Mouse (Mus musculus) limb, embryonic 14.5 days (tissue): ENCODE data around the gene Gm28372. TPM values are rescaled to one million over a fixed set of nuclear protein-coding genes. Genes with fewer than 3 reads are reported as not detected.

Experiments
- ATAC-seq: fragments of 200-750 bp; cut with Nextera tagmentation; 2 replicates; pipeline ENCODE4 v1.8.0; 2017; ENCODE audit warnings: low read depth, moderate number of reproducible peaks, moderate TSS enrichment; ENCODE audit not compliant: low FRiP score
- DNase-seq: peaks from one replicate; pipeline ENCODE4 v3.0.0-alpha.2; 2015; ENCODE audit warnings: low spot score
- H3K27ac ChIP-seq: fragments of 300-500 bp; sonication (generic); replicated peaks from 2 replicates; pipeline ENCODE4 v1.5.1; 2014; ENCODE audit warnings: low read depth, mild to moderate bottlenecking, low read length, moderate library complexity, mixed read lengths
- H3K27me3 ChIP-seq: fragments of 300-500 bp; sonication (generic); 2 replicates; pipeline ENCODE4 v1.6.1; 2014; ENCODE audit warnings: low read length, mixed read lengths; ENCODE audit not compliant: control insufficient read depth, insufficient read depth
- H3K36me3 ChIP-seq: fragments of 300-500 bp; sonication (generic); 2 replicates; pipeline ENCODE4 v1.6.1; 2014; ENCODE audit warnings: mild to moderate bottlenecking, low read length, moderate library complexity, mixed read lengths; ENCODE audit not compliant: control insufficient read depth, insufficient read depth
- H3K4me1 ChIP-seq: fragments of 300-500 bp; sonication (generic); 2 replicates; pipeline ENCODE4 v1.6.1; 2014; ENCODE audit warnings: antibody characterized with exemption, low read length, mixed read lengths; ENCODE audit not compliant: control insufficient read depth, insufficient read depth
- H3K4me2 ChIP-seq: fragments of 300-500 bp; sonication (generic); replicated peaks from 2 replicates; pipeline ENCODE4 v1.6.1; 2014; ENCODE audit warnings: low read depth, mild to moderate bottlenecking, low read length, moderate library complexity; ENCODE audit not compliant: severe bottlenecking
- H3K4me3 ChIP-seq: fragments of 300-500 bp; sonication (generic); replicated peaks from 2 replicates; pipeline ENCODE4 v1.5.1; 2014; ENCODE audit warnings: low read length
- H3K9ac ChIP-seq: fragments of 300-500 bp; sonication (generic); 2 replicates; pipeline ENCODE4 v1.6.1; 2014; ENCODE audit warnings: mild to moderate bottlenecking, low read depth, low read length, moderate library complexity; ENCODE audit not compliant: severe bottlenecking
- H3K9me3 ChIP-seq: fragments of 300-500 bp; sonication (generic); 2 replicates; pipeline ENCODE4 v1.6.1; 2016; ENCODE audit warnings: low read length; ENCODE audit not compliant: control insufficient read depth
- POLR2A ChIP-seq: fragments of 200-500 bp; IDR thresholded peaks from 2 replicates; pipeline ENCODE4 v1.8.0; 2012; ENCODE audit warnings: inconsistent platforms, mild to moderate bottlenecking, moderate library complexity, borderline replicate concordance; ENCODE audit not compliant: insufficient read depth, insufficient read length; ENCODE audit errors: extremely low read depth
- WGBS: fragments of 180-500 bp; shearing (Covaris S2); extraction: QIAGEN DNeasy Blood & Tissue Kit; methylation state at CpG from one replicate; pipeline ENCODE4 v1.1.7; 2014; 5-methylcytosine and 5-hydroxymethylcytosine counted together
- polyA plus RNA-seq, 2 experiments: library from polyadenylated mRNA; depleted of rRNA in 1 of 2; stranded (reverse) in 1 of 2; unstranded in 1 of 2; fragments of >200 nt; fragmentation: Nextera tagmentation in 1 of 2; extraction: Ambion mirVana in 1 of 2; gene quantifications; 2 replicates each; pipeline versions ENCODE4 v1.2.1 to v1.2.3; 2012 to 2014

Gene Gm28372
- polyA plus RNA-seq, 2 experiments, result not detected

DNA sequence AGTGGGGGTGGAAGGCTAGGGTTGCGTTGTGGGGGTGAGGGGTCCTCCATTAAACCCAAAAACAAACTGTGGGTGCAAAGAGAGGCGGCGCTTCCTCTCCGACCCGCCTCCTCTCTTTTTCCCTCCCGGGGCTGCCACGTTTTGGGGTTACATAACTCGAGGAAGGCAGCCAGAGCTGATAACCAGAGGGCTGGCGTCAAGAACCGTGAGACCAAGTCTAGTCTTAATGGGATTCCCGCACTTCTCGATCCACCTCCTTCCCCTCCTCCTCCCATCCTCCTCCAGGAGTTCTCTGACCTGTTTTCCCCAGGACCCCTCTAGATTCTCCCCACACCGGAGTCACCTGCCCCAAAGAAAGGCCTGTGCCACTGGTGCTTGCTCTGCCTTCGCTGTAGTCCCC lies 6.9 kb upstream of the Gm28372 start:
- no peak for TF ChIP-seq POLR2A
- Histone ChIP-seq H3K27ac (peak overlapping the region; percentile 88), H3K9ac (peak overlapping the region; percentile 83), H3K36me3 (peaks cover 27% of the 10 kb centered on the region), H3K27me3 (no peaks in the 10 kb centered on the region), H3K4me3 (peak overlapping the region; percentile 73), H3K4me2 (peak overlapping the region; percentile 84), H3K4me1 (peaks cover 26% of the 10 kb centered on the region), H3K9me3 (no peaks in the 10 kb centered on the region)
- ATAC-seq (0 out of 2 replicates have a peak, but pooled peaks have one; percentile 12), DNase-seq (no peak)
- 15% methylated on average over 7 of the region's 14 CpGs for WGBS

DNA sequence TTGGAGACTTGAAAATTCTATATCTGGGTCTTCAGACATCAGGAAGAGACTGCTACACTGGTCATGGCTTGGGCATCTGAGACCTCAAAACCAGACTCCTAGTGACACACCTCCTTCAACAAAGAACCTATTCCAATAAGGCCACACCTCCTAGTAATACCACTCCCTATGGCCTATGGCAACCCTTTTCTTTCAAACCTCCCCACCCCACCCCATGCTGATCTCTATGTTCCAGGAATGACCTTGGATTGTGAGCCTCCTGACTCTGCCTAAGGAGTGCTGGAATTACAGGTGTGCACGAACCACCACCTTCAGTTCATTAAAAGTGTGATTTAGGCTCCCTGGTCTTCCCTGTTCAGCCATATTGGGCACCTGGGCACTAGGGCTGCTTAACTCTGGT lies 5.0 kb upstream of the Gm28372 start:
- Histone ChIP-seq H3K27ac (no peak overlapping the region), H3K4me2 (no peak overlapping the region), H3K4me3 (no peak overlapping the region), H3K9ac (no peak overlapping the region), H3K4me1 (peaks cover 26% of the 10 kb centered on the region), H3K27me3 (no peaks in the 10 kb centered on the region), H3K36me3 (peaks cover 7% of the 10 kb centered on the region; the same call in 1 of the 2 replicates), H3K9me3 (no peaks in the 10 kb centered on the region)
- TF ChIP-seq POLR2A, result no peak
- DNase-seq (no peak), ATAC-seq (no peak)
- WGBS, result 96% methylated on average over 1 of the region's 1 CpGs

DNA sequence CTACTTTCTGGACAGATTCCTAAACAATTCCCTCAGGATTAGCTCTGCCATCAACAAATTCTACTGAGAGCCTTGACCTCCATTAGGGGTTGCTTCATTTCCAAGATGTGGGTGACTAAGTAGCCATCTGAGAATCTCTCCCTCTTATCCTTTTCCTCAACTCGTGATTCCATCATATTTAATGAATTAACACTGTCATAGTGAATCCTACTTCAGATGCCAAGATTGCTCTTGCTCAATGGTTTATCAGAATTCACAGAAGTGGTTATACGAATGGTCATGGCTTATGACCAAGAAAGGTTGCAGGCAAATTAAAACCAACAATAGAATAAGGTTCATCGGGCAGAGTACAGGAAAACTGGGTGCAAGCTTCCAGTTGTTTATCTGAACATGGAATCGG lies 3.1 kb upstream of the Gm28372 start:
- Histone ChIP-seq H3K9me3 (no peaks in the 10 kb centered on the region), H3K4me2 (no peak overlapping the region), H3K4me3 (no peak overlapping the region), H3K36me3 (no peaks in the 10 kb centered on the region), H3K4me1 (peaks cover 16% of the 10 kb centered on the region), H3K9ac (no peak overlapping the region), H3K27me3 (no peaks in the 10 kb centered on the region), H3K27ac (no peak overlapping the region)
- DNase-seq (no peak), ATAC-seq (no peak)
- 83% methylated on average over 4 of the region's 4 CpGs for WGBS
- TF ChIP-seq POLR2A, result no peak

DNA sequence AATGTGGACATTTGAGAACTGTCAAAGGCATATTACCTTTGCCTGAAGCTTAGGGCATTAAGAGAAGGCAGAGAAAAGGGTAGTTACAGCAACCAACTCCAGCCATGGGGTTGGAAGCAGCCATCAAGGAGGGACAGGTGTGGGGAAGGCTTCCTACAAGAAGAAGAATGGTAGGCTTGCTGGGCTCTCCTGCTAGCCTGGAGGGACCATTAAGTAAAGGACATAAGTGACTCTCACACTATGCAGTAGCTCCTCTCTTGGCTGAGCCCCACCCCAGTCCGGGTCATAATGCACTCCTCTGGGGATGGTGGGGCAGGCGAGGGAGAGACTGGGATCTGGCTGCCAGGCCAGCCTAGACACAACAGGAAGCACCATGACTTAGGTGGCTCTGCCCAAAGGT lies 1.1 kb downstream of the Gm28372 start, which contains the start of gene Tmem239:
Gene Tmem239, plus strand, starts transcription at position 301 of the 400 bp plus-strand sequence.
- peaks cover 26% of the 10 kb centered on the region for H3K4me1 ChIP-seq
- no peak within 1 kb of the TSS for H3K4me3 ChIP-seq
- no peak for TF ChIP-seq POLR2A
- DNase-seq (no peak), ATAC-seq (no peak)
- no peak within 1 kb of the TSS for H3K4me2 ChIP-seq
- no peak within 1 kb of the TSS for H3K9ac ChIP-seq
- no peaks in the 10 kb centered on the region for H3K36me3 ChIP-seq
- no peak within 1 kb of the TSS for H3K27ac ChIP-seq
- WGBS, result 79% methylated on average over 2 of the region's 2 CpGs
- no peaks in the 10 kb centered on the region for H3K9me3 ChIP-seq
- H3K27me3 ChIP-seq, result no peaks in the 10 kb centered on the region

- WGBS, result 9% methylated on average over 6 of the region's 6 CpGs
- Histone ChIP-seq H3K27me3 (no peaks in the 10 kb centered on the region), H3K9me3 (no peaks in the 10 kb centered on the region), H3K36me3 (no peaks in the 10 kb centered on the region), H3K4me1 (peaks cover 31% of the 10 kb centered on the region), H3K27ac (peak overlapping the region; percentile 53; the same call in 1 of the 2 replicates), H3K9ac (no peak overlapping the region), H3K4me3 (no peak overlapping the region), H3K4me2 (no peak overlapping the region)
- peak; percentile 69; the same call in 1 of the 2 replicates for ATAC-seq
- DNase-seq, result peak; percentile 85
- no peak for TF ChIP-seq POLR2A
These were observed 3.2 kb downstream of the Gm28372 start for GRCm38 (mm10) chr2:130408194-130408593.
